Mouse (Mus musculus): ENCODE results near the gene Lin7b.

DNA sequence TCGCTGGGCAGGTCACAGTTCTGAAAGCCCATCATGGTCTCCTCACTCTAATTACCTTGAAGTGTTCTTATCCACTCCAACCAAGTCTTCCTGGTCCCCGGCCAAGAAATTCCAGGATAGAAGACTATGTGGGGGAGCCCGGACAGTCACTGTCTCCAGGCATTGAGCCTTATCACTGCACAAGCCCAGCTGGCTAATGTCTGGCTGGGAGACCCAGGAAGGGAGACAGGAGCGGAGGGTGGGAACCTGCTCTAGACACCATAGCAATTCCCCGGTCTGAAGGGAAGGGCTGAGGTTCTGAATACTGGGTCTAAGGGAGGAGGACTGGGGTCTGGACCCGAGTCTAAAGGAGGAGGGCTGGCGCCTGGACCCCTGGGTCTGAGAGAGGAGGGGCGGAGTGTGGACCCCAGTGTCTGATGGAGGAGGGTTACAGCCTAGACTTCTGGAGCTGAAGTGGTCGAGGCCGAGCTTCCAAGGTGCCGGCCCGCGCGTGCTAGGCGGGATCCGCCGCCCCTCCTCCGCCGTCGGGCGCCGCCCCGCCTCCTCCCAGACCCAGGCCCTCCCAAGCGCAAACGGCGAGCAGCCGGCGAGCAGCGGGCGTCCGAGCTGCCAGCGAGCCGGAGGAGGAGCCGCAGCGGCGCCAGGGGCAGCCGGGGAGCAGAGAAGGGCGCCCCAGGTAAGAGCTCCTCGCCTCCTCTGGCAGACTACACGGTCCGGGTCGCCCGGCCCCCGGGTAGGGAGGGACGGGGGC lies 42.9 kb upstream of the Lin7b start, which contains the start of gene Ntf5:
- TF ChIP-seq CTCF (IDR thresholded peaks at IDR 0.05; ENCODE audit: borderline replicate concordance, insufficient read depth, low read depth, low read length), result no peak
- no peak for TF ChIP-seq POLR2A (IDR thresholded peaks at IDR 0.05; ENCODE audit: borderline replicate concordance, insufficient read depth, low read length)
